Mouse (Mus musculus): ENCODE results near the gene 4933434E20Rik.

The 4933434E20Rik gene

GRCm38 (mm10) chr3:90080498-90080863 lies 29.0 kb downstream of the 4933434E20Rik start:
- no peak for DNase-seq (ENCODE audit: extremely low read depth, low read depth, low spot score)

- no peak for DNase-seq (ENCODE audit: extremely low read depth, low read depth, low spot score)
These were observed 30.2 kb downstream of the 4933434E20Rik start for GRCm38 (mm10) chr3:90081365-90082240.

GRCm38 (mm10) chr3:90083034-90083433 lies 31.6 kb downstream of the 4933434E20Rik start:
- DNase-seq (ENCODE audit: extremely low read depth, low read depth, low spot score) = no peak

DNA sequence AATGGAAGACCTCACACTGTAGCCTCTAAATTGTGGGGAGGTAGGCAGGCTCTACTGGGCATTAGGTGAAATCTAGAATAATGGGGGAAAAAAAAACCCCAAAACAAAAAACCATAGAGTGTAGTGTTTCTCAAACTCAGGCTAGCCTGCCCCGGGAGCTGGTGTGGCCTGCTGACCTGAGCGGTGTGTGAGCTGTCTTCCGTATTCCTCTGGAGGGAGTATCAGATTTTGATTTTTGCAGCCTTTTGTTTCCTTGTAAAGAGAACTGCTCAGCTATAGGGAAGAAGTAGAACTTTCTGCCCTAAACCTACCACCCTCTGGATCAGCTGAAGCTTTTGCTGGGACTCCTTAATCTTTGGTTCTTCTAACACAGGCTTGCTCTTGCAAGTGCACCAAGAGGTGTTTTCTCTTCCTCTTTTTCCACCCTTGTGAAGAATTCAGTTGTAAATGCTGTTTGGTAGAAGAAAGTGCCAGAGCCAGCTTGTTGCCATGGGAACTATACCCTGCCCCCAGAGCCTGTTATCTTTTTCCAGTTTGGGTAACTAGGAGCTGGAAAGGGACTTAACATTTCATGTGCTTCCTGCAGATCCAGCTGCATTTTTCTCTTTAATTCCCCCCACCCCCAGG lies 32.4 kb downstream of the 4933434E20Rik start:
- DNase-seq (ENCODE audit: extremely low read depth, low read depth, low spot score) = no peak

DNA sequence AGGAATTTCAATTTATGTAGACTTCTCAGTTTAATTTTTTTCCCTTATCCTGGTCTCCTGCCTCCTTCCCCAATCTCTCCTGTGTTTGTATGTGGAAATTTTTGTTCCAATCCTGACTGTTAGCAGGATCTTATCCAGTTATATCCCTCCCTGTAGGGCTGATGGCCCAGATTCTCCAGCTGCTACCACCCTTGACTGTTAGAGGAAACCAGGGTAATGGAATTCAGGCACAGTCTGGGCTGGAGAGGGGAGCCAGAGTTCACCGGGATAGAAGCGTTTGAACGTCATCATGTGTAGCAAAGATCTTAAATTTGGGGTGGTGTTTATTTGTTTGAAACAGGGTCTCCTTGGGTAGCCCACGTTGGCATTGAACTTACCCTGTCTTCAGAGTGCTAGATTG lies 33.4 kb downstream of the 4933434E20Rik start:
- DNase-seq (ENCODE audit: extremely low read depth, low read depth, low spot score) = no peak

DNA sequence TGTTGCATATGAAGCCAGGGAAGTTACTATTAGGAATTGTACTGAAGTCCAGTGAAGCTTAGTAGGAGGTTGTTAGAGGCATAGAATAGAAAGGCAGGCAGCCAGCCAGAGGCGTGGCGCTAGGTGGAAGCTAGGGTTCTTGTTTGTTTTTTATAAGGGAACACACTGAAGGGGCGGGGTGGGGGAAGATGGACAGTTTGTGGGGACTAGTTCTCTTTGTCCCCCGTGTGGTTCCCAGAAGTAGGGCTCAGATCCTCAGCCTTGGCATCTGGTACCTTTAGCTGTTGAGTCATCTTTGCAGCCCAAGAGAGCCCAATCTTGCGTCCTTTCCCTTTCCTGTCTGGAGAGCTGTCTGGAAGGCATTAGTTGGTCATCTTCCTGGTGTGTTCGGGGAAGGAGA lies 33.8 kb downstream of the 4933434E20Rik start:
- DNase-seq (ENCODE audit: extremely low read depth, low read depth, low spot score) = no peak

GRCm38 (mm10) chr3:90086068-90086467 lies 34.6 kb downstream of the 4933434E20Rik start:
- no peak for DNase-seq (ENCODE audit: extremely low read depth, low read depth, low spot score)

DNA sequence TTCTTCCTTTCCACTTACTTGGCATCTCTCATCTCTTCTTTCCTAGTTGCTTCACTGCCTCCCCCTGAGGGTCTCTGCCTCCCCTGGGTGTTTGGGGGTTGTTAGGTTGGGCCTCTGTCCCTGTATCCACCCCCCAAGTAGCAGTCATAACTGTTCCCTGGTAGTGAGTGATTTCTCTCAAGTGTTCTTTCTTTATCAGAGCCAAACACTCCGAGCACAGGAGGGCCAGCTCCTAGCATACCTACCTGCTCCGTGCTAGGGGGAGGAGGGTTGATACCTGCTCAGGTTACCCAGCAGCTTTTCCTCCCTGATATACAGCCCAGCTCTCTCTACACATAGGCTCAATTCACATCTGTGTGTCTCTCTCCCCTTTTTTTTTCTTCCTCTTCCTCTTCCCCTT lies 37.2 kb downstream of the 4933434E20Rik start:
- DNase-seq (ENCODE audit: extremely low read depth, low read depth, low spot score) = no peak

DNA sequence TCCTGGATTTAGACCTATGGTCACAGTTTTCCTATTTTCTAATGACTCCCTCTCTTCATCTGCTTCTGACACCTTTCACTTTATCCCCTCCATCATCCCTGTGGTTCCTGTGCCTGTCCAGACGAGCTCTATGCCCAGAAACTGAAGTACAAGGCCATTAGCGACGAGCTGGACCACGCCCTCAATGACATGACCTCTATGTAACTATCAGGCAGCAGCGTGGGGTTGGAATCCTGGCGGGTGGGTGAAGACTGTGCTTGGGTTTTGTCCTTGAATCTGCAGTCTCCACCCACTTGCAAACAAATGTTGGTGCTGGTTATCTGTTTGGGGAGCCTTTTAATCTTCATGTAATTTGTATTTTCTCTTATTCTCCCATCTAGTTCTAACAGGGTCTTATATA lies 39.5 kb downstream of the 4933434E20Rik start:
- DNase-seq (ENCODE audit: extremely low read depth, low read depth, low spot score) = no peak

DNA sequence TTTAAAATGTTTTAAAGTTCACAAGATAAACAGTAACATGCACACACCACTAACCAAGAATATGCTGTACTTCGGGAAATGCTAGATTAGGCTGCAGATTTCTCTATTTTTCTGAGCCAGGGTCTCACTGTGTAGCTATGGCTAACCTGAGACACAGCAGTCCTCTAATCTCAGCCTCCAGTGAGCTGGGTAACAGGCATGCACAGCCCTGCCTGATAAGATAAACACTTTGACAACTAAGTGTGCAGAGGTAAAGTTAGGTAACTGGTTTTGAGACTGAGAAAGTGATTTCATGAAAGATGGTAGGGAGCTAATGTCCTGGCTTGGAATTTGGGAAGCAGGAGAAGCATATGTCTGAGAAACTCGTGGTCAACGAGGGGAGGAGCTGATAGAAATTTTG lies 43.0 kb downstream of the 4933434E20Rik start:
- no peak for DNase-seq (ENCODE audit: extremely low read depth, low read depth, low spot score)

DNA sequence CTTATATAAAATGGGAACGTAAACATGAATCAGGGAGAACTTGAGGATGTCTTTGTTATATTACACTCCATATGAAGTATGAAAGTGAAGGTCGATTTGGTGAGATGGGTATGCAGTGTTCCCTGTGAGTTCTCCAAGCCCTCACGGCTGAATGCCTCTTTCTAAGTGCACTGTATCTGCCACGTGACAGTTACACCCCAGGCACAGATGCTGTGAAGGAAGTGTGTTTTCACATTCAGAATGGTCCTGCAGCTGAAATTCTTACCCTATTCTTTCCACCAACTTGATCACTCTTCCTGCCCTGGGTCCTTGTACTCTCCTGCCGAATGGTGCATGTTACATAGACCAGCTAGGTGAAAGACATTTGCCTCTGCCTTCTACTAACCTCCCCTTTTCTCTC lies 46.5 kb downstream of the 4933434E20Rik start:
- DNase-seq (ENCODE audit: extremely low read depth, low read depth, low spot score) = no peak

- no peak for DNase-seq (ENCODE audit: extremely low read depth, low read depth, low spot score)
These were observed 49.6 kb downstream of the 4933434E20Rik start for GRCm38 (mm10) chr3:90101010-90101409.

- no peak for DNase-seq (ENCODE audit: extremely low read depth, low read depth, low spot score)
These were observed 50.2 kb downstream of the 4933434E20Rik start for GRCm38 (mm10) chr3:90101673-90102072.

GRCm38 (mm10) chr3:90102239-90102638 lies 50.8 kb downstream of the 4933434E20Rik start:
- no peak for DNase-seq (ENCODE audit: extremely low read depth, low read depth, low spot score)

- no peak for DNase-seq (ENCODE audit: extremely low read depth, low read depth, low spot score)
These were observed 51.7 kb downstream of the 4933434E20Rik start for GRCm38 (mm10) chr3:90103176-90103575.

- no peak for DNase-seq (ENCODE audit: extremely low read depth, low read depth, low spot score)
These were observed 52.5 kb downstream of the 4933434E20Rik start, which contains the start of gene Nup210l for GRCm38 (mm10) chr3:90103938-90104337. Gene Nup210l, plus strand, starts transcription at chr3:90104132.

DNA sequence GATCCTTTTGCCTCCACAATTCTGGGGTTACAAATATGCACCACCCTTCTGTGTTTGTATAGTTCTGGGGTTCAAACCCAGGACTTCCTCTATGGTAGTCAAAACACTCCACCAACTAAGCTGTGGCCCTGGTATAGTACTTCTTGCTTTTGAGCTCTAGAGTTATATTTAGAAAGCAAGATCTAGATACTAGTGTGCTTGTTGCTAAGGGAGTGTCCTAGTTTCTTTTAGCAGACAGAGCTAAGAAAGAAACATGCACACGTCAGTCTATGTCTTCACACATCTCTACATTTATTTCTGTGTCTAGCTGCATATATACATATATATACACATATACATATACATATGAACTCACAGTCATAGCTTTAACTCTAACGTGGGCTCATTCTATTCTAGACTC lies 60.3 kb downstream of the 4933434E20Rik start:
- DNase-seq (ENCODE audit: extremely low read depth, low read depth, low spot score) = no peak

GRCm38 (mm10) chr3:90114342-90114741 lies 62.9 kb downstream of the 4933434E20Rik start:
- no peak for DNase-seq (ENCODE audit: extremely low read depth, low read depth, low spot score)

GRCm38 (mm10) chr3:90115526-90115925 lies 64.1 kb downstream of the 4933434E20Rik start:
- no peak for DNase-seq (ENCODE audit: extremely low read depth, low read depth, low spot score)

Data from fat pad, adult 2 months (tissue).